Comparison of ENCODE assay signal across 20 mouse cellular contexts in genomic region chr2:179834892-179835291, GRCm38 (mm10).
DNase-seq lines count a peak whose midpoint lies in the region; ATAC-seq lines count a peak whose summit lies in the region.
"Had no signal": no experiment of that assay in that cellular context is flagged by ENCODE, and none has a peak within 500 bp of the region (broad histone marks: within the 10 kb centered on the region; RNA-seq: fewer than 3 reads in every experiment).

No protein-coding gene starts in this region.

- no peak overlapping the region for H3K9ac ChIP-seq in limb, embryonic 11.5 days (ENCODE audit: low read length)
- no peak overlapping the region for H3K9ac ChIP-seq in limb, embryonic 13.5 days
- H3K9ac ChIP-seq: embryonic facial prominence, embryonic 12.5 days; forebrain, embryonic 13.5 days had no signal

- 36% methylated on average over 9 of the region's 9 CpGs for whole genome bisulfite sequencing in limb, embryonic 11.5 days
- WGBS in limb, embryonic 13.5 days: 19% methylated on average over 9 of the region's 9 CpGs

- no peaks in the 10 kb centered on the region for H3K36me3 ChIP-seq in limb, embryonic 11.5 days (ENCODE audit: control insufficient read depth, insufficient read depth, low read length)
- H3K36me3 ChIP-seq in limb, embryonic 13.5 days: no peaks in the 10 kb centered on the region
- H3K36me3 ChIP-seq: embryonic facial prominence, embryonic 10.5 days; embryonic facial prominence, embryonic 12.5 days had no signal

- H3K9me3 ChIP-seq in limb, embryonic 11.5 days (ENCODE audit: control insufficient read depth, low read length): no peaks in the 10 kb centered on the region
- H3K9me3 ChIP-seq in limb, embryonic 13.5 days: no peaks in the 10 kb centered on the region
- H3K9me3 ChIP-seq: embryonic facial prominence, embryonic 10.5 days; embryonic facial prominence, embryonic 12.5 days; forebrain, embryonic 13.5 days had no signal

- peaks cover 46% of the 10 kb centered on the region for H3K4me1 ChIP-seq in limb, embryonic 11.5 days (ENCODE audit: control insufficient read depth, insufficient read depth, low read length)
- H3K4me1 ChIP-seq in limb, embryonic 13.5 days: peaks cover 57% of the 10 kb centered on the region

- no peak overlapping the region for H3K4me3 ChIP-seq in limb, embryonic 11.5 days (ENCODE audit: low read depth, low read length)
- no peak overlapping the region for H3K4me3 ChIP-seq in limb, embryonic 13.5 days
- H3K4me3 ChIP-seq: embryonic facial prominence, embryonic 10.5 days; embryonic facial prominence, embryonic 12.5 days; forebrain, embryonic 13.5 days had no signal

- peak; percentile 46 for DNase-seq in hindlimb bud, embryonic 11.5 days (ENCODE audit: extremely low spot score, low read depth, low spot score)
- peak; percentile 44 for DNase-seq in limb, embryonic 11.5 days (ENCODE audit: low spot score)
- DNase-seq in gastrocnemius, adult 8-10 months (ENCODE audit: low spot score in 2 of 2): no peak
- DNase-seq in spleen, adult 18-20 months: no peak
- no peak for DNase-seq in frontal cortex, postnatal 14 days (ENCODE audit: low spot score in 2 of 2)
- DNase-seq in embryo, embryonic 11 days: no peak
- DNase-seq: adrenal gland, adult 2 months; adrenal gland, postnatal 10 days; adrenal gland, postnatal 25 days; cerebellum, adult 11 months; cerebellum, adult 18-20 months; cerebellum, adult 8-10 months; cerebellum, adult 9-11 months; cerebellum, postnatal 14 days; cerebellum, postnatal 36 days had no signal

- no peaks in the 10 kb centered on the region for H3K27me3 ChIP-seq in limb, embryonic 11.5 days (ENCODE audit: control insufficient read depth, insufficient read depth, low read length)
- H3K27me3 ChIP-seq in limb, embryonic 13.5 days: 0 out of 2 replicates have a peak, but pooled peaks cover 2% of the 10 kb centered on the region
- H3K27me3 ChIP-seq: embryonic facial prominence, embryonic 12.5 days; forebrain, embryonic 13.5 days had no signal

- peak overlapping the region; percentile 52; the same call in 1 of the 2 replicates for H3K27ac ChIP-seq in limb, embryonic 11.5 days (replicated peaks; ENCODE audit: low read depth, low read length)
- peak overlapping the region; percentile 33; the same call in 1 of the 2 replicates for H3K27ac ChIP-seq in limb, embryonic 13.5 days
- H3K27ac ChIP-seq: embryonic facial prominence, embryonic 10.5 days; embryonic facial prominence, embryonic 12.5 days; forebrain, embryonic 13.5 days had no signal

- H3K4me2 ChIP-seq in limb, embryonic 11.5 days (ENCODE audit: low read depth, severe bottlenecking): no peak overlapping the region
- H3K4me2 ChIP-seq in limb, embryonic 13.5 days (replicated peaks): no peak overlapping the region
- H3K4me2 ChIP-seq: embryonic facial prominence, embryonic 12.5 days; forebrain, embryonic 13.5 days had no signal

- ATAC-seq in limb, embryonic 11.5 days (ENCODE audit: insufficient number of reproducible peaks, low FRiP score, low TSS enrichment, low read depth): 0 out of 2 replicates have a peak, but pooled peaks have one; percentile 19
- ATAC-seq in limb, embryonic 13.5 days (ENCODE audit: low FRiP score, low read depth): peak; percentile 16; the same call in 1 of the 2 replicates
- ATAC-seq: forebrain, embryonic 13.5 days; forebrain, embryonic 16.5 days had no signal

Comparison
In these comparisons a context has a peak if more than half of its experiments do, and no peak if none do; other contexts are left out.
1. DNase-seq: peak in hindlimb bud, embryonic 11.5 days (single experiment) and limb, embryonic 11.5 days (single experiment); none in gastrocnemius, adult 8-10 months (0 of 2), spleen, adult 18-20 months (0 of 2), frontal cortex, postnatal 14 days (0 of 2) and embryo, embryonic 11 days (single experiment).